Mouse (Mus musculus) 3134 (cell line): ENCODE measurements at regions not wholly inside any gene's neighbourhood (a gene's known extent, or its start where the extent isn't known, plus 50 kb on each side); places are given as distances from the start of the nearest gene placed in this dataset.

Experiments used
- DNase-seq: peaks from one replicate; pipeline ENCODE4 v3.0.0-alpha.2; 2011; ENCODE audit warnings: low spot score; ENCODE audit not compliant: insufficient read length; ENCODE audit errors: extremely low read depth

GRCm38 (mm10) chr12:45745697-45746096 is 671.2 kb upstream of the Stxbp6 start:
- DNase-seq: no peak

DNA sequence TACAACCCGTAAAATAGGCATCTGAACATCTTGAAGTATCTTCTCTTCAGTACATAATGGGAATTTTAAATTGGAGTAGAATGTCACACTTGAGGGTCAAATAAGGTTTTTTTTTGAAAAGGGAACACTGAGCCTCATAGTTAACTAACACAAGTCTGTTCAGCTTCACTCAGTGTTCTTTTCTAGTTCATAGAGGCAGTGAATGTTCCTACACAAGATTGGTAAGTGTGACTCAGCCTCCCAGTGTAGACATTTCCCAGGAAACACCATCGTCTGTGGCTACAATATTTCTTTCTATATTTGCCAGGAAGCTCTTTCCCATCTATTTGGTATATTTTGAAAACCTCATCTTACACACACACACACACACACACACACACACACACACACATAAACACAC is 670.1 kb upstream of the Stxbp6 start:
- no peak for DNase-seq

DNA sequence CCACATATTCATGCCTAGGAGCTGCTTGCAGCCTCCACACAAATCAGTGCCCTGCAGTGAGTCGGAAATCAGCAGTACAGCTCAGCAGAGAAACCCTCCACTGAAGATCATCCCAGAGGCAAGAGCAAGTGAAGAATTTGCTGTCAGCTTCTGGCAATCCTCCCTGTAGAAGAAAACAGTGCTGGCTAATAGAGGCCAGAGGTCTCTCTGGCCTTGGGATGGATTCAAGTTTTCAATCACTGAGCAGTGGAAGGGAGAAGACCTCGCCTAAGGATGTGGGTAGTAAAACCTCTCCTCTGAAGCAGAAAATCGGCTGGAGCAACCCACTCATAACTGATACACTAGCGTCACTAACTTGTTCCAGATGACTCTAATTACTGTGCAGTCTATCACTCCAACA is 659.2 kb upstream of the Stxbp6 start:
- no peak for DNase-seq

DNA sequence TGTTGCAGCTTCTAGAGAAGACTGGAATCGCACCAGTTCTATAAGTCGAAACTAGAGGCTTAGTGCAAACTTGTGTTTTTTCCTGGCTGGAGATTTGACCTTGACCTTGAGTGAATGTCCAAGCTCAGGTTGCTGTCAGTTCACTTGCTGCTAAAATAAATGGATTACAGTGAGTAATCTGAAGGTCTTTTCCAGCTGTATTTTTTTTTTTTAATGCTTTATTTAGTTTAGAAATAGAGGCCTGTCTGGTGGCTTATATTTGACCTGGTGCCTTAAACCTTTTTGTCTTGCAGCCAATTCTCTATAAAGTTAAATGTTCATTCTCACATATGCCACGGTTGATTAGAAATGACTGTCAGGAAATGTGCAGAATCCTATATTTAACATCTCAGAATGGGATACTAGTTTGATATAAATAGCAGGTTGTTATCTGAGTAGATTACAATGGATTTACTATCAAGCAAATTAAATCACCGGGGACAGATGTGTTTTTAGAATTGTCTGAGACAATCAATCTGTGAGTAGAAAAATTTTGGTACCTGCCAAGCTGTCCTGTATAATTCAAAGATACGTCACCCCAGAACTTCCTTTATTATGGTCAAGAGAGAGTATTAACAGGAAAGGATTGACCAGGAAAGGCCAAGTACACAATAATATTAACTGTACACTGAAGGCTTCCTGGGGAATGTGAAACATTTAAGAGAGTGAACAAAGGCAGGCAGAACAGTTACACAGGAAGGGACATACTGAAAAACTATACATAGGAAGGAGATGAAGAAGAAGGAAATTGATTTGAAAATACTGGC is 650.3 kb upstream of the Stxbp6 start:
- DNase-seq: no peak

- DNase-seq: no peak
These were observed 636.8 kb upstream of the Stxbp6 start for GRCm38 (mm10) chr12:45711351-45711750.

- DNase-seq: no peak
These were observed 636.3 kb upstream of the Stxbp6 start for GRCm38 (mm10) chr12:45710766-45711165.

GRCm38 (mm10) chr12:45689291-45689690 is 614.8 kb upstream of the Stxbp6 start:
- DNase-seq: no peak

DNA sequence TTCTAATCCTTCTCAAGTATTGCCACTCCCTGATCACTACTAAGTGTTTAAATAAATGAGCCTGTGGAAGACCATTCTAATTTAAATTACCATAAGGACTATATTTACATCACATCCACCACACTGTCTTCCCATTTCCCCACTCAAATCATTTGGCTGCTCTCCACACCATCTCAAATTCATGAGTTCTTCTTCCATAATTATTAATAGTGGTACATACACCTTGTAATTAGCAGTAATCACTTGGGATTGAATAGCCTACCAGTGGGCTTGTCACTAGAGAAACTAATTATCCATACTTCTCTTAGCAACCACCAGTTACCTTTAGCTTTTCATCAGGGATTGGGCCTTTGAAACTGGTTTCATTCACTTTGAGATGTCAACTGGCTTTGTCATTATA is 612.3 kb upstream of the Stxbp6 start:
- DNase-seq: no peak

- no peak for DNase-seq
These were observed 597.9 kb upstream of the Stxbp6 start for GRCm38 (mm10) chr12:45672361-45672760.

DNA sequence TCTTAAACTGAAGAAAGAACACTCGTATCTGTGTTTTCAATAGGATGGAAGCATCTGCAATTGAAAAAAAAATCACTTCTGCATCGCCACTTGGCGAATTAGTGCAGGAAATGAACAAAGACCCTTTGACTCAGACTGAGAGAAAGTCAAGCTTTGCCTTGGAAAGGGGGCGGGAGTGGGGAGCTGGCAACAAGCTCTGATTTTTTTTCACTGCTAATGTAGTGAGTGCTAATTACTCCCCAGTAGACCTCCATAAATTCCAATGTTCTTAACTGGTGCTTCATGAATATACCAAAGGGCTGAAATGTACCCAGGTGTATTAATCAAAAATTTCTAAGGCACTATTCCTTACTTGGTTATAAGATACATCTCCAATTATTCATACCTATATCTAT is 597.0 kb upstream of the Stxbp6 start:
- no peak for DNase-seq

DNA sequence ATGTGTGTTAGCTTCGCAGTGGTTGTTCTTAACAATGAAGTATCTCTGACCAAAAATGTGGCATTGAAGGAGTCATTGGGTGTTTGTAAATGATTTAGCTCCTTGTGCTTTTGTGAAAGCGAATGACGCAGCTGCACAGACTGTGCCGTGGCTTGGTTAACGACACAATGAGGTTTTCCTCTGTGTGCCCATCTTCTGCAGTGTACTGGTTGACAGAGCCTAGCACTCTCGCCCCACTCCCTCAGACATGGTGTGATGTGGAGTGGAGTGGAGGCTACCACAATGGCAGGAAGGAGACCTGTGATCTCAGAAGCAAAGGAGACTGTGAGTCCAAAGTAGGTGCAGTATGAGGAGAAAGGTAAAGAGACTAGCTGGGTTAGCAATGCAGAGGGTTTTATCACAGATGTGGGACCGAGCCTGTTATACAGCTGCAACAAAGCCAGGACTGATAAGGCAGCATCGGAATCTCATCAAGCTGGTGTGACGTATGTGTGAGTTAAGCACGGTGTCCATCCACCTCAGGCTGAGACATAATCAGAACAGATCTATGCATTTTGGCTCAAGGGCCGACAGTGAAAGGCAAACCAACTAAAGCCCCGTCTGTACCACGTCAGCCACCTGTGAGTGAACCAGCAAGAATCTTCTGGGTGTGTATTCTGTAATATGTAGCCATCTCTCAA is 596.5 kb upstream of the Stxbp6 start:
- no peak for DNase-seq

- no peak for DNase-seq
These were observed 595.9 kb upstream of the Stxbp6 start for GRCm38 (mm10) chr12:45670246-45670873.

- DNase-seq: no peak
These were observed 585.1 kb upstream of the Stxbp6 start for GRCm38 (mm10) chr12:45659612-45660011.

- no peak for DNase-seq
These were observed 582.1 kb upstream of the Stxbp6 start for GRCm38 (mm10) chr12:45656574-45656973.

GRCm38 (mm10) chr12:45648654-45649053 is 574.1 kb upstream of the Stxbp6 start:
- no peak for DNase-seq

GRCm38 (mm10) chr12:45644180-45644579 is 569.7 kb upstream of the Stxbp6 start:
- peak; percentile 60 for DNase-seq

GRCm38 (mm10) chr12:45622830-45623229 is 548.3 kb upstream of the Stxbp6 start:
- DNase-seq: no peak

DNA sequence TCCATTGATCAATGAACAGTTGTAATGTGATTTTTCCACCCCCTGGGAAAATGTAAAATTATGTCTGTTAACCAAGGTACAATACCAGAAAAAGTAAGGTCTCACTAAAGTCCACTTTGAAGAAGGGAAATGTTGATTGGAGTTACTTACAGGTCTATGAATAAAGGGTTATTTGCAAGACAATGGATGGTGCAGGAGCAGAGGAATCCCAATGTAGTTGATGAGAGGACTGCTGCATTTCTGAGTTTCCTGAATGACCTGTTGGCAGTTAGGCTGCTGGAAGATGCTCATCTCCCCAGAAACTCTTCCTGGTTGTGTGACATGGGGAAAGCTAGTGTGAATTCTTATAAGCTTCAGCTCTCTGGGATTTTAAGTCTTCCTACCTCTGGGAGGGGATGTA is 545.5 kb upstream of the Stxbp6 start:
- no peak for DNase-seq

DNA sequence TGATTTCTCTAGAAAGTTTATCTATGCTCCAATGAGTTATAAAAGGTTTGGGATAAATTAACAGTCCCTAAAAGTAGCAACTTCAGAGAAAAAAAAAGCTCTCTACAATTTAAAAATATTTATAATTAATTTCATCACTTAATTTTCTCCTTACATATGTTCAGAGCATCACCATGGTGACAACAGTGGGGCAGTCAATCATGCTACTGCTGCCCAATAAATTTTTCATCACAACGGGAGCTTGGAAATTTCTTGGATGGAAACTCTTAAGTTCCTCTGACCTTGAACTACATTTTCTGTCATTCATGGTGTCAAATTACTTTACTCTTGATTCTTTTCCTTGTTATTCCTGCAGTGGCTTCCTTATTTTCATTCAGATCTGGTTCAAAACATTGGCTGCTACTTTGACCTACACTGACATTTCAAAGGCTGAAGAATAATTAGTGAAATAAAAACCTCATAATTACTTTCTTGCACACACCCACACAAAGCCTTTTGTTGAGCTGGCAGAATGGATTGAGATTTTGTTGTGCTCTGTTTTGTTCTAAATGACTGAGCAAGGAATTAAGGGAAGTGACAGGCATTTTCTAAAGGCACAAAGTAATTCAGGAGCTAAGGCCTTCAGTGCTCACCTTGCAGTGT is 540.1 kb upstream of the Stxbp6 start:
- DNase-seq: no peak

- no peak for DNase-seq
These were observed 539.6 kb upstream of the Stxbp6 start for GRCm38 (mm10) chr12:45614074-45614473.

DNA sequence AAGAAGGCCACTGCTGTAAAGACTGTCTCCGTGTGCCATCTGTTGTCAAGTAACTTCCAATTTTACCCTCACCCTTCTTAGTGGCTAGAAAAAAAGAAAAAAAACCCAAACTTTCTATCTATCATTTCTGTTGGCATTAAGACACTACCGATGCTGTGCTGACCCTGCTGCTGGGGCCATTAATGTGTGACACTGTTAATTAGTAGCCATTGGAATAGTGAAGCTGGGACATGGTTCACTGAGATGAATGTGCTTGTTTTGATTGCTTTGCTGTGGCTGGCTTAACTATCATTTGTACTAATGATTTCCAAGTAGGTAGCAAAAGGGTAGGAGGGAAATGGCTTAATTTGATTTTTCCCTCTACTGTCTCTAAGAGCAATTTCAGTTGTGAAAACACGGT is 524.9 kb upstream of the Stxbp6 start:
- DNase-seq: no peak
